Mouse (Mus musculus) lung, embryonic 14.5 days (tissue): ENCODE results near the gene Kremen1. TPM values are rescaled to one million over a fixed set of nuclear protein-coding genes. Genes with fewer than 3 reads are reported as not detected.

ENCODE experiments used
- ATAC-seq: fragments of 200-750 bp; cut with Nextera tagmentation; 2 replicates; pipeline ENCODE4 v1.8.0; 2017; ENCODE audit warnings: mild to moderate bottlenecking, moderate TSS enrichment, moderate library complexity; ENCODE audit not compliant: insufficient read depth
- DNase-seq: peaks from one replicate; pipeline ENCODE4 v3.0.0-alpha.2; 2015
- H3K27ac ChIP-seq: fragments of 300-500 bp; sonication (generic); 2 replicates; pipeline ENCODE4 v1.5.1; 2014; ENCODE audit warnings: low read depth, mild to moderate bottlenecking, moderate library complexity
- H3K27me3 ChIP-seq: fragments of 300-500 bp; sonication (generic); 2 replicates; pipeline ENCODE4 v1.6.1; 2014; ENCODE audit warnings: low read length, control low read depth; ENCODE audit not compliant: insufficient read depth
- H3K36me3 ChIP-seq: fragments of 300-500 bp; sonication (generic); 2 replicates; pipeline ENCODE4 v1.6.1; 2014; ENCODE audit warnings: control low read depth; ENCODE audit not compliant: insufficient read depth
- H3K4me1 ChIP-seq: fragments of 300-500 bp; sonication (generic); 2 replicates; pipeline ENCODE4 v1.6.1; 2014; ENCODE audit warnings: antibody characterized with exemption, control low read depth; ENCODE audit not compliant: insufficient read depth
- H3K4me2 ChIP-seq: fragments of 300-500 bp; sonication (generic); 2 replicates; pipeline ENCODE4 v1.6.1; 2014; ENCODE audit warnings: mild to moderate bottlenecking
- H3K4me3 ChIP-seq: fragments of 300-500 bp; sonication (generic); 2 replicates; pipeline ENCODE4 v1.5.1; 2014; ENCODE audit warnings: low read depth, low read length
- H3K9ac ChIP-seq: fragments of 300-500 bp; sonication (generic); 2 replicates; pipeline ENCODE4 v1.6.1; 2014
- H3K9me3 ChIP-seq: fragments of 300-500 bp; sonication (generic); 2 replicates; pipeline ENCODE4 v1.6.1; 2016; ENCODE audit warnings: low read depth, low read length, control low read depth
- CTCF ChIP-seq: IDR thresholded peaks from 2 replicates; pipeline ENCODE4 v1.5.1; 2016; ENCODE audit warnings: antibody characterized with exemption, low read depth
- WGBS: fragments of 180-500 bp; shearing (Covaris S2); extraction: QIAGEN DNeasy Blood & Tissue Kit; methylation state at CpG from one replicate; pipeline ENCODE4 v1.1.7; 2014; 5-methylcytosine and 5-hydroxymethylcytosine counted together
- polyA plus RNA-seq: library from polyadenylated mRNA; unstranded; fragments of >200 nt; fragmentation: Nextera tagmentation; extraction: Ambion mirVana; gene quantifications from 2 replicates; pipeline ENCODE4 v1.2.1, GENCODE M21; 2014

The Kremen1 gene
- polyA plus RNA-seq, 1 experiment from 2014 or later = 14.5 TPM

DNA sequence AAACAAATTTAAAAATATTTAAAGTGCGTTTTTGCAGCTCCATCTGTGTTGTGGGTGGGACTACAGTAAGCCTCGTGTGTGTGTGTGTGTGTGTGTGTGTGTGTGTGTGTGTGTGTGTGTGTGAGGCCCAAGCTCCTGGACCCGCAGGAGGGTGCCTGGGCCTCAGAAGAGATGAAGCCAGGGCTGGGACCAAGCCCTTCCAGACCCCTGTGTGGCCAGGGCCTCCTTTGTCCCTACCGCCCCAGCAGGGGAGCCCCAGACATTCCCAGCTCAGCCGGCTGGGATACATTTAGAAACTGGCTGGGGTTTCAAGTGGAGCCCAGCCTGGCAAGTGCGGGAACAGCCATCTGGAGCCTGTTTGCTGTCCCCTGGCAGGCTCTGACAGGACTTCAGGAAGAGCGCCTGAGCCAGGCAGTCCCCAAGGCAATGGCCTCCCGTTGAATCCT, 95.9 kb downstream of the Kremen1 start:
- H3K9me3 ChIP-seq = no peaks in the 10 kb centered on the region
- no peaks in the 10 kb centered on the region for H3K36me3 ChIP-seq
- H3K9ac ChIP-seq = no peak overlapping the region
- 19% methylated on average over 8 of the region's 8 CpGs for WGBS
- H3K27me3 ChIP-seq = no peaks in the 10 kb centered on the region
- peaks cover 16% of the 10 kb centered on the region for H3K4me1 ChIP-seq
- H3K4me3 ChIP-seq = no peak overlapping the region
- peak; percentile 91 for ATAC-seq
- H3K27ac ChIP-seq = peak overlapping the region; percentile 71
- no peak for TF ChIP-seq CTCF
- H3K4me2 ChIP-seq = no peak overlapping the region
- peak; percentile 88 for DNase-seq

DNA sequence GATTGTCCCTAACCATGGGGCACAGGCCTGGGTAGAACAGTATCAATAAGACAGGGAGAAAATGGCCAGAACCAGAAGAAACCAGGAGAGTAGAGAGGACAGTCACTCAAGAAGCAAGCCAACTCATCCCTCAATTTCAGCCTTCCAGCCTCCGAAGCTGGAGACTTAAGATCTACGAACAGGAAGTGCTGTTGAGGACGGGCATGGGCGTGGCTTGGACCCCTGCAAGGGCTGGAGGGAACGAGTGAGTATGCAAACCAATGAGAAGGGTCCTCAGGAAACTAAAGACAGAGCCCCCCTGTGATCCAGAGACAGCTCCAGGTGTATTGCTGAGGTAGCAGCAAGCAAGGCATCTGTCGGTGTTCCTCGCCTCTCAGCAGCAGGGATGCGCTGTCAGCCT, 97.0 kb downstream of the Kremen1 start:
- DNase-seq = peak; percentile 51
- no peak for TF ChIP-seq CTCF
- Histone ChIP-seq H3K27ac (no peak overlapping the region), H3K9me3 (no peaks in the 10 kb centered on the region), H3K4me1 (peaks cover 16% of the 10 kb centered on the region), H3K9ac (no peak overlapping the region), H3K36me3 (no peaks in the 10 kb centered on the region), H3K27me3 (no peaks in the 10 kb centered on the region), H3K4me3 (no peak overlapping the region), H3K4me2 (no peak overlapping the region)
- 30% methylated on average over 8 of the region's 8 CpGs for WGBS
- no peak for ATAC-seq

DNA sequence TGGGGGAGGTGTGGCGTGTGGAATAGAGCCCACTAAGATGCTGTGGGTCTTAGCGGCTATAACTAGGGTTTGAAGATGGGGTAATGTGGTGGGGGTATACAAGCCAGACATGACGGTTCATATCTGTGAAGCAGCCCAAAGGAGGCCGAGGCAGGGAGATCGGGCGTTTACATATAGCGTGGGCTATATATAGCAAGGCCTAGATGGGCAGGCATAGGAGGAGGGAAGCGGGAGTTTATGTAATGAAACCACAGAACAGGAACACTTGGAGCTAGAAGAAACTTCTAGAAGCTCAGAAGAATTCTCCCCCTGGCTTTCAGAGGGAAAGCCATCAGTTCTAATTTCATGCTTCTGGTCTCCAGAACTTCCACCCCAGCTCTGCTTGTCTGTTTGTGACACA, 97.9 kb downstream of the Kremen1 start:
- no peak overlapping the region for H3K9ac ChIP-seq
- no peak overlapping the region for H3K27ac ChIP-seq
- no peaks in the 10 kb centered on the region for H3K27me3 ChIP-seq
- H3K9me3 ChIP-seq = no peaks in the 10 kb centered on the region
- no peak for TF ChIP-seq CTCF
- ATAC-seq = no peak
- H3K4me2 ChIP-seq = no peak overlapping the region
- 78% methylated on average over 8 of the region's 8 CpGs for WGBS
- no peak overlapping the region for H3K4me3 ChIP-seq
- peaks cover 16% of the 10 kb centered on the region for H3K4me1 ChIP-seq
- no peaks in the 10 kb centered on the region for H3K36me3 ChIP-seq
- DNase-seq = no peak

DNA sequence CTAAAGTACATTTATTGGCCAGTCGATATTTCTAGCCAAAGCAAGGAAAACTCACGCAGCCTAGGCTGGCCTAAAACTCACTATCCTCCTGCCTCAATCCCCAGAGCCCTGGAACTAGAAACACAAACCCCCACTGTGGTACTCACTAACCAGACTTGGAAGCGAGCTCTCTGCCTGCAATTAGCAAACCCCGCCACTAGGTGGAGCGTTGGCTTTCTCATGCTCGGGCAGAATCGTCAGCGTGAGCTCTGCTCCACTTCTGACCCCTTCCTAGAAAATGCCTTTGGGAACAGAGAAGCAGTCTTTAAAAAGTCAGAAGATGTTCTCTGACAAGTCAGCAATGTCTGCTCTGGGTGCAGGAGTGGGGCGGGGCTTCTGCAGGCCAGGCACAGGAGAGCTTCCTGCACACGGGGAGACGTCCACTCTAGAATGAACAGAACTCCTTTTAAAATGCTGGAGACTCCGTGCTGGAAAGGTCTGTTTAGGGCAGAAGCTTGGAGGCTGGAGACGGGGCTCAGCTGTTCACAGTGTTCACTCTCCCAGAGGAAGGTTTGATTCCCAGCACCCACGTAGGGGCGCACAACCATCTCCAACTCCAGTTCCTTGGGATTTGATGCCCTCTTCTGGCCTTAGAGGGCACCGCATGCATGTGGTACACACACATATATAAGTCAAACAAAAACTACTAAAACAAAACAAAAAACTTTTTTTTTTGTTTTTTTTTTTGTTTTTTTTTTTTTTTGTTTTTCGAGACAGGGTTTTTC, 100.5 kb downstream of the Kremen1 start:
- Histone ChIP-seq H3K36me3 (no peaks in the 10 kb centered on the region), H3K27me3 (no peaks in the 10 kb centered on the region), H3K4me1 (peaks cover 17% of the 10 kb centered on the region), H3K27ac (no peak overlapping the region), H3K9me3 (no peaks in the 10 kb centered on the region), H3K9ac (no peak overlapping the region), H3K4me2 (no peak overlapping the region), H3K4me3 (no peak overlapping the region)
- ATAC-seq (no peak), DNase-seq (peak; percentile 68)
- 75% methylated on average over 17 of the region's 17 CpGs for WGBS
- TF ChIP-seq CTCF = peak; percentile 69

DNA sequence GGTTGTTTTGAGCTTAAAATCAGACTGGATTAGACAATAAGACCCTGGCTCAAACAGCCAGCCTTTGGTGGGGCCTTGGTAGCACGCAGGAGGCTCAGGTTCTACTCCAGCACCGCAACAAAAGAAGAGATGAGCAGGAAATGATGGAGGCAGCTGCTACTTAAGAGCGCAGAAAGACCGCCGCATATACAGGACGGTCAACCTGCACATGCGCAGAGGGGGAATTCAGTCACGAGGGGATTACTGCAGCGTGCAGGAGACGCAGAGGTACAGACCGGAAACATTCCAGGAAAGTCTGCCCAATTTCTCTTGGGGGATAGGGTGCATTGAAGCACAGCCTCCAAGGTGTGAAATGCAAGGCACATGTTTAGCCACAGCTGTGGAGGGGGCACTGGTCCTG, 103.3 kb downstream of the Kremen1 start:
- no peak overlapping the region for H3K9ac ChIP-seq
- H3K4me2 ChIP-seq = no peak overlapping the region
- DNase-seq (no peak), ATAC-seq (no peak)
- H3K27me3 ChIP-seq = no peaks in the 10 kb centered on the region
- WGBS = 88% methylated on average over 11 of the region's 11 CpGs
- H3K9me3 ChIP-seq = no peaks in the 10 kb centered on the region
- no peaks in the 10 kb centered on the region for H3K36me3 ChIP-seq
- H3K4me1 ChIP-seq = peaks cover 11% of the 10 kb centered on the region
- TF ChIP-seq CTCF = no peak
- H3K27ac ChIP-seq = no peak overlapping the region
- H3K4me3 ChIP-seq = no peak overlapping the region

DNA sequence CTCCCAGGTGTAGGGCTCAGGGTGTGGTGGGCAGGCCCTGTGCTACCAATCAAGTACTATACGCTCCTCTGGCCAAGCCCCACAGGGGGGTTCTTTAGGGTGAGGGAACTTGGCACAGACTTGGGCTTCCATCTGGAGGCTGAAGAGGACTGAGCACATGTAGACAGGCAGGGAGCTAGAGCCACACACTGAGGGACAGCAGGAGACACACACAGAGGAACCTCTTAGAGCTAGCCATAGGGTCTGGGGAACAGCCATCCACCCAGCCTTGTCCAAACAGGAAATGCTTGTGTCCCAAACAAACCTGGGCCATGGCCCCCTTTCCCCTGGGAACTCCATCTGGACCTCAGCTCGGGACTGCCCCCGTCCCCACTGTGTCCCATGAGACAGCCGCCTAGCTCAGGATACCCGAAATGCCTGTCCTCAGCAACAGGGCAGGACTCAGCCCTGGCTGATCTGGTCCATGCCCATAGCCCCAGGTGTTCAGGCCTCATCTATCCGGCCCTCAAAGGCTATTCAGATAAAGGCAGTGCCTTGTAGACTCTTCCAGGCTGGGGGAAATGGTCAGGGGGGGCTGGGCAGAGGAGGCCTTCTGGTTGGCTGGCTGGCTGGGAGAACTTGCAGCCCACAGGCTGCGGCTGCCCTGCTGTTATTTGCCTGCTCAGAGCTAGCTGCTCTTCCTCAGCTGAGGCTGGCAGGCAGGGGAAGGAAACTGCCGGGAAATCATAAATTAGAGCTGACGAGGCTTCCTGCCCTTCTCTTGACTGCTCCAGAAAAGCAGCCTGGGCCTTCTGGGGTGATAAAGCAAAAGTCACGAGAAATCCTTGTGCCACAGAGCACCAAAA, 106.2 kb downstream of the Kremen1 start:
- Histone ChIP-seq H3K4me3 (no peak overlapping the region), H3K4me1 (peaks cover 11% of the 10 kb centered on the region), H3K27me3 (no peaks in the 10 kb centered on the region), H3K9ac (0 out of 2 replicates have a peak overlapping the region, but pooled peaks have one; percentile 26), H3K27ac (peak overlapping the region; percentile 75), H3K9me3 (no peaks in the 10 kb centered on the region), H3K4me2 (no peak overlapping the region), H3K36me3 (no peaks in the 10 kb centered on the region)
- ATAC-seq = peak; percentile 53
- DNase-seq = peak; percentile 65
- no peak for TF ChIP-seq CTCF
- 22% methylated on average over 10 of the region's 10 CpGs for WGBS
